In the genomic region with DNA sequence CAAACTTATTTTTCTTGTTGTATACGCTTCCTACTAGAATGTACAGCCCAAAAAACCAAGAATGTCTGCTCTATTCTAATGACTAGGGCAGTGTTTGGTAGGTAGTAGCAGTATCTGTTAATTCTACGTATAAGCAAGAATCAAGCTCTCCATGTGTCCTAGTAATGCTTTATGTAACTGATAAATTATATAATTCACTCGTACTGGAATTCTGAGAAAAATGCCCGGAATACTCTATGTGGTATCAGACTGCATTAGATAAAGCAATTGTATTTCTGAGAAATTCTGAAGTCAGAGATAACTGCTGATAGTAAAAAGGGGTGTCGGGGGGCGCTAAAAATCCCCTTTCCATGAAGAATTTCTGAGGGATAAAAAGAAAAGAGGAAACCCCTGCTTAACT, we compare ENCODE assay signal across 9 mouse cellular contexts. TPM values are rescaled to one million over a fixed set of nuclear protein-coding genes. Genes with fewer than 3 reads are reported as not detected.
DNase-seq lines count a peak whose midpoint lies in the region; ATAC-seq and TF ChIP-seq lines count a peak whose summit lies in the region.
"Had no signal": no experiment of that assay in that cellular context is flagged by ENCODE, and none has a peak within 500 bp of the region (broad histone marks: within the 10 kb centered on the region; RNA-seq: fewer than 3 reads in every experiment).

No protein-coding gene starts in this region.

- in situ Hi-C loops in ES-E14 (cut with MboI; ENCODE audit: low sequenced_read_pairs in 2 of 2, unreplicated experiment in 2 of 2), result no loop called here

- H3K4me3 ChIP-seq in heart, embryonic 11.5 days (ENCODE audit: low read depth, low read length), result peak overlapping the region; percentile 71
- peak overlapping the region; percentile 78 to 87 for H3K4me3 ChIP-seq in ES-E14 (ENCODE audit: insufficient read depth in 1 of 2, low read depth in 1 of 2, low read length in 2 of 2, poor library complexity in 1 of 2, severe bottlenecking in 1 of 2)
- peak overlapping the region; percentile 77 for H3K4me3 ChIP-seq in forebrain, postnatal 0 days (ENCODE audit: low read depth, low read length)
- H3K4me3 ChIP-seq in liver, postnatal 0 days (ENCODE audit: low read depth, low read length), result peak overlapping the region; percentile 52; the same call in 1 of the 2 replicates

- no peaks in the 10 kb centered on the region for H3K9me3 ChIP-seq in heart, embryonic 11.5 days (replicated peaks; ENCODE audit: control insufficient read depth, low read length)
- no peaks in the 10 kb centered on the region for H3K9me3 ChIP-seq in ES-E14 (ENCODE audit: control insufficient read depth, insufficient read depth, low read depth, low read length)
- no peaks in the 10 kb centered on the region for H3K9me3 ChIP-seq in forebrain, postnatal 0 days (ENCODE audit: low read length)
- no peaks in the 10 kb centered on the region for H3K9me3 ChIP-seq in liver, postnatal 0 days (ENCODE audit: low read length)

- ATAC-seq in heart, embryonic 11.5 days (replicated peaks; ENCODE audit: insufficient number of reproducible peaks, low FRiP score, low TSS enrichment), result no peak
- ATAC-seq in forebrain, postnatal 0 days, result 0 out of 2 replicates have a peak, but pooled peaks have one; percentile 2
- no peak for ATAC-seq in liver, postnatal 0 days

- no peaks in the 10 kb centered on the region for H3K4me1 ChIP-seq in heart, embryonic 11.5 days (ENCODE audit: control insufficient read depth, insufficient read depth, low read length)
- no peaks in the 10 kb centered on the region for H3K4me1 ChIP-seq in ES-E14 (ENCODE audit: control insufficient read depth in 2 of 2, insufficient read depth in 2 of 2, low read length in 2 of 2, poor library complexity in 1 of 2)
- H3K4me1 ChIP-seq in forebrain, postnatal 0 days (ENCODE audit: insufficient read depth), result 0 out of 2 replicates have a peak, but pooled peaks cover 5% of the 10 kb centered on the region
- no peaks in the 10 kb centered on the region for H3K4me1 ChIP-seq in liver, postnatal 0 days (ENCODE audit: insufficient read depth)

- no peak overlapping the region for H3K27ac ChIP-seq in heart, embryonic 11.5 days (ENCODE audit: low read depth, low read length)
- H3K27ac ChIP-seq in ES-E14 (ENCODE audit: insufficient read depth, low read depth, low read length, poor library complexity, severe bottlenecking), result no peak overlapping the region
- H3K27ac ChIP-seq in forebrain, postnatal 0 days (ENCODE audit: low read depth, low read length), result peak overlapping the region; percentile 83
- H3K27ac ChIP-seq in liver, postnatal 0 days (ENCODE audit: low read depth), result no peak overlapping the region

- TF ChIP-seq EP300 in liver, postnatal 0 days (IDR thresholded peaks at IDR 0.05; ENCODE audit: low read depth), result no peak

- DNase-seq in heart, adult 18-20 months, result no peak
- no peak for DNase-seq in ES-E14 (ENCODE audit: low read depth, low spot score)
- DNase-seq in forebrain, postnatal 0 days, result peak; percentile 10
- no peak for DNase-seq in liver, postnatal 0 days
- DNase-seq in thymus, postnatal 14 days, result no peak
- no peak for DNase-seq in cerebellum, adult 18-20 months
- DNase-seq in thymus, postnatal 0 days (ENCODE audit: low spot score), result no peak
- DNase-seq: thymus, adult 18-20 months had no signal

- H3K27me3 ChIP-seq in heart, embryonic 11.5 days (ENCODE audit: control insufficient read depth, insufficient read depth, low read length), result no peaks in the 10 kb centered on the region
- H3K27me3 ChIP-seq in forebrain, postnatal 0 days (ENCODE audit: insufficient read depth, low read length), result no peaks in the 10 kb centered on the region
- peaks cover 25% of the 10 kb centered on the region for H3K27me3 ChIP-seq in liver, postnatal 0 days (ENCODE audit: insufficient read depth, low read length)

- H3K9ac ChIP-seq in heart, embryonic 11.5 days (ENCODE audit: low read depth, low read length), result peak overlapping the region; percentile 81; the same call in 1 of the 2 replicates
- peak overlapping the region; percentile 80 for H3K9ac ChIP-seq in ES-E14 (ENCODE audit: insufficient read depth, low read depth, low read length, poor library complexity, severe bottlenecking)
- H3K9ac ChIP-seq in forebrain, postnatal 0 days, result peak overlapping the region; percentile 82
- H3K9ac ChIP-seq in liver, postnatal 0 days (replicated peaks), result no peak overlapping the region

- WGBS in heart, embryonic 11.5 days (ENCODE audit: insufficient replicate concordance), result 42% methylated on average over 6 of the region's 6 CpGs
- 43% methylated on average over 6 of the region's 6 CpGs for WGBS in forebrain, postnatal 0 days
- 45% methylated on average over 6 of the region's 6 CpGs for WGBS in liver, postnatal 0 days (ENCODE audit: insufficient replicate concordance)

- H3K4me2 ChIP-seq in heart, embryonic 11.5 days, result peak overlapping the region; percentile 69
- peak overlapping the region; percentile 75 for H3K4me2 ChIP-seq in forebrain, postnatal 0 days (ENCODE audit: low read depth)
- H3K4me2 ChIP-seq in liver, postnatal 0 days (ENCODE audit: low read depth, low read length), result peak overlapping the region; percentile 73; the same call in 1 of the 2 replicates

- no peak for TF ChIP-seq CTCF in forebrain, postnatal 0 days (IDR thresholded peaks at IDR 0.05; ENCODE audit: low read depth)
- TF ChIP-seq CTCF in liver, postnatal 0 days (IDR thresholded peaks at IDR 0.05; ENCODE audit: low read depth), result no peak

- H3K36me3 ChIP-seq in heart, embryonic 11.5 days (ENCODE audit: control insufficient read depth, insufficient read depth, low read length), result no peaks in the 10 kb centered on the region
- H3K36me3 ChIP-seq in ES-E14 (ENCODE audit: control insufficient read depth, insufficient read depth, low read length, poor library complexity, severe bottlenecking), result no peaks in the 10 kb centered on the region
- no peaks in the 10 kb centered on the region for H3K36me3 ChIP-seq in forebrain, postnatal 0 days (ENCODE audit: insufficient read depth)
- no peaks in the 10 kb centered on the region for H3K36me3 ChIP-seq in liver, postnatal 0 days (replicated peaks; ENCODE audit: insufficient read depth, low read length)

TF ChIP-seq in ES-E14, 5 proteins besides CTCF, POLR2A, EP300 and RAD21:
- TF ChIP-seq ZNF384 (IDR thresholded peaks at IDR 0.05; ENCODE audit: low read depth, low read length), result no peak
- no peak for TF ChIP-seq CHD2 (IDR thresholded peaks at IDR 0.05; ENCODE audit: low read depth, low read length)
- TF ChIP-seq HCFC1 (IDR thresholded peaks at IDR 0.05; ENCODE audit: borderline replicate concordance, insufficient read depth, low read length), result no peak
- no peak for TF ChIP-seq MAFK (IDR thresholded peaks at IDR 0.05; ENCODE audit: insufficient read depth, low read depth, low read length)
- no peak for TF ChIP-seq ZC3H11A (IDR thresholded peaks at IDR 0.05; ENCODE audit: borderline replicate concordance, low read depth, low read length)
TF ChIP-seq in ES-E14: peak in this region for 0.

RNA-seq across cellular contexts. Expression of gene Naaladl2, which starts 0.9 kb away (rescaled TPM):
- 2.4 and 3.6 TPM in 2 replicates for polyA plus RNA-seq in heart, embryonic 11.5 days (2014; fragmentation: Nextera tagmentation; extraction: Ambion mirVana)
- under 1 TPM; 0.35 to 0.62 TPM for total RNA-seq in heart, adult 18-20 months (2021)
- under 0.01 and 0.16 TPM in 2 replicates for total RNA-seq in ES-E14 (2012; rRNA removed)
- total RNA-seq in forebrain, postnatal 0 days (2014; rRNA removed), result 0.62 and 1.4 TPM in 2 replicates
- polyA plus RNA-seq in forebrain, postnatal 0 days (2015; fragmentation: Nextera tagmentation; extraction: Ambion mirVana), result 0.45 and 0.65 TPM in 2 replicates
- 0.85 and 0.86 TPM in 2 replicates for polyA plus RNA-seq in liver, postnatal 0 days (2015; fragmentation: Nextera tagmentation; extraction: Ambion mirVana)
- 1.3 and 1.9 TPM in 2 replicates for polyA plus RNA-seq in thymus, postnatal 0 days (2015; fragmentation: Nextera tagmentation; extraction: Ambion mirVana)
